Mouse (Mus musculus): Measurements from ENCODE around the gene Bckdhb.
"Not testable (repeated sequence)": the region's sequence is repeated elsewhere in the genome, so short reads cannot be mapped to it uniquely, and the experiment has no call there.

The Bckdhb gene

GRCm38 (mm10) chr9:84044136-84044535 lies 119.2 kb downstream of the Bckdhb start:
- DNase-seq (ENCODE audit: low read depth, low spot score), result no peak

- no peak for DNase-seq (ENCODE audit: low read depth, low spot score)
Observed at GRCm38 (mm10) chr9:84045632-84046031, 120.7 kb downstream of the Bckdhb start.

GRCm38 (mm10) chr9:84046334-84046733 lies 121.4 kb downstream of the Bckdhb start:
- DNase-seq (ENCODE audit: low read depth, low spot score), result no peak

- no peak for DNase-seq (ENCODE audit: low read depth, low spot score)
Observed at GRCm38 (mm10) chr9:84046961-84047360, 122.0 kb downstream of the Bckdhb start.

- no peak for DNase-seq (ENCODE audit: low read depth, low spot score)
Observed at GRCm38 (mm10) chr9:84047436-84047835, 122.5 kb downstream of the Bckdhb start.

GRCm38 (mm10) chr9:84049142-84049541 lies 124.2 kb downstream of the Bckdhb start:
- no peak for DNase-seq (ENCODE audit: low read depth, low spot score)

GRCm38 (mm10) chr9:84050867-84051635 lies 126.1 kb downstream of the Bckdhb start:
- DNase-seq (ENCODE audit: low read depth, low spot score), result no peak

- no peak for DNase-seq (ENCODE audit: low read depth, low spot score)
Observed at GRCm38 (mm10) chr9:84055125-84055807, 130.3 kb downstream of the Bckdhb start.

GRCm38 (mm10) chr9:84060781-84061180 lies 135.8 kb downstream of the Bckdhb start:
- DNase-seq (ENCODE audit: low read depth, low spot score), result not testable (repeated sequence)

- no peak for DNase-seq (ENCODE audit: low read depth, low spot score)
Observed at GRCm38 (mm10) chr9:84063617-84064016, 138.7 kb downstream of the Bckdhb start.

- no peak for DNase-seq (ENCODE audit: low read depth, low spot score)
Observed at GRCm38 (mm10) chr9:84064113-84064512, 139.2 kb downstream of the Bckdhb start.

- DNase-seq (ENCODE audit: low read depth, low spot score), result no peak
Observed at GRCm38 (mm10) chr9:84070247-84070646, 145.3 kb downstream of the Bckdhb start.

GRCm38 (mm10) chr9:84070740-84071139 lies 145.8 kb downstream of the Bckdhb start:
- DNase-seq (ENCODE audit: low read depth, low spot score), result no peak

- no peak for DNase-seq (ENCODE audit: low read depth, low spot score)
Observed at GRCm38 (mm10) chr9:84072534-84072933, 147.6 kb downstream of the Bckdhb start.

- no peak for DNase-seq (ENCODE audit: low read depth, low spot score)
Observed at GRCm38 (mm10) chr9:84073237-84073636, 148.3 kb downstream of the Bckdhb start.

GRCm38 (mm10) chr9:84083551-84083950 lies 158.6 kb downstream of the Bckdhb start:
- no peak for DNase-seq (ENCODE audit: low read depth, low spot score)

GRCm38 (mm10) chr9:84084686-84085085 lies 159.7 kb downstream of the Bckdhb start:
- no peak for DNase-seq (ENCODE audit: low read depth, low spot score)

- DNase-seq (ENCODE audit: low read depth, low spot score), result no peak
Observed at GRCm38 (mm10) chr9:84090316-84091063, 165.5 kb downstream of the Bckdhb start.

- DNase-seq (ENCODE audit: low read depth, low spot score), result no peak
Observed at GRCm38 (mm10) chr9:84092994-84093393, 168.0 kb downstream of the Bckdhb start.

- no peak for DNase-seq (ENCODE audit: low read depth, low spot score)
Observed at GRCm38 (mm10) chr9:84094111-84094510, 169.2 kb downstream of the Bckdhb start.

GRCm38 (mm10) chr9:84096484-84097015 lies 171.6 kb downstream of the Bckdhb start:
- DNase-seq (ENCODE audit: low read depth, low spot score), result no peak

GRCm38 (mm10) chr9:84103344-84103743 lies 178.4 kb downstream of the Bckdhb start:
- DNase-seq (ENCODE audit: low read depth, low spot score), result no peak
